Mouse (Mus musculus): Measurements from ENCODE around the gene Atrip. TPM values are rescaled to one million over a fixed set of nuclear protein-coding genes. Genes with fewer than 3 reads are reported as not detected.

Gene Atrip
- polyA plus RNA-seq, 1 experiment from 2014 or later, result 7.5 TPM

DNA sequence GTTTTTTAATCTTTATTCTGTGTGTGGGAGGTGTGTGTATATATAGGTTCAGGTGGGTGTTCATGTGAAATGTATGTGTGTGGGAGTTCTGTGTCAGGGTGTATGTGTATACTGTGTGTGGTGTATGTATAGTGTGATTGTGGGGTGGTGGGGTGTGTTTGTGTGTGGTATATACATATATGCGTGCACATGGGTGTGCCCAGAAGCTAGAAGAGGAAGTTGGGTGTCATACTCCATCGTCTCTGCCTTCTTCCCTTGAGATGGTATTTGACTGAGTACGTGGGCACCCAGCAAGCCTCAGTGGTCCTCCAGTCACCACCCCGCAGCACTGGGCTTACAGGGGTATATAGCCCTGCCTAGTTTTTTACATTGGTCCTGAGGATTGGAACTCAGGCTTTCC is 52.5 kb downstream of the Atrip start:
- Histone ChIP-seq H3K27me3 (replicated peaks; ENCODE audit: control insufficient read depth, insufficient read depth, low read length) (no peaks in the 10 kb centered on the region), H3K4me2 (replicated peaks; ENCODE audit: low read depth) (no peak overlapping the region), H3K4me1 (replicated peaks; ENCODE audit: control insufficient read depth, insufficient read depth, low read length) (no peaks in the 10 kb centered on the region), H3K9me3 (ENCODE audit: control insufficient read depth) (no peaks in the 10 kb centered on the region), H3K9ac (ENCODE audit: low read depth, low read length) (no peak overlapping the region), H3K4me3 (ENCODE audit: low read depth, low read length) (no peak overlapping the region), H3K27ac (ENCODE audit: low read depth, low read length) (no peak overlapping the region), H3K36me3 (ENCODE audit: control insufficient read depth, insufficient read depth) (peaks cover 17% of the 10 kb centered on the region; the same call in 1 of the 2 replicates)
- TF ChIP-seq CTCF (IDR thresholded peaks at IDR 0.05; ENCODE audit: low read depth), result no peak
- ATAC-seq, result no peak
- whole genome bisulfite sequencing, result 81% methylated on average over 4 of the region's 4 CpGs

DNA sequence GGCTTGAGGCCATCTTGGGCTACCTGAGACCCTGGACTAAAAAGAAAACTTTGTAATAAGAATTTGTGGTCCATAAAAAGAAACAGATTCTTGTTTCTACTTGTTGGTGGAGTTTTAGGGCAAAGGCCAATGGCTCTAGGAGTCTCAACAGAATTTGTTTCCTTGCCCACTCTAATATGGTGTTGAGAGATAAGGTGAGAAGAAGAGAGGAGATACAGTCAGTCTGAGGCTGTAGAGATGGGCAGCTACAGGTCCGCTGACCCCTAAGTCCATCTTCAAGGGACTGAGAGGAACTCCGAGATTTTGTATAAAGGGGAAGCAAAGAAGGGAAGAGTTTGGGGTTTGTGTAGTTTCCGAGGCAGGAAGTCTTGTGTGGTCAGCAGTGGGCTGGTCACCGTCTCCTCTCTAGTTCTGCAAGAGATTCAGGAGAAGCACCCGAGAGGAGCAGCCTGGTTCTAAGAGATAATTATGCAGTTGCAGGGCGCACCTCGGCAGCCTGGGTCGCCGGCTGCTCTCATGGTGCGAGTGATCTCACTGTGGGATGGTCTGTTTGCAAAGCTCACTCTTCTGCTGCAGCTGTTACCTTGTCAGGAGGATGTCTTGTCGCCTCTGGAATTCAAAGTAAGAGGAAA is 56.8 kb downstream of the Atrip start:
- H3K27ac ChIP-seq (ENCODE audit: low read depth, low read length), result no peak overlapping the region
- H3K9me3 ChIP-seq (ENCODE audit: control insufficient read depth), result no peaks in the 10 kb centered on the region
- H3K27me3 ChIP-seq (replicated peaks; ENCODE audit: control insufficient read depth, insufficient read depth, low read length), result no peaks in the 10 kb centered on the region
- H3K4me3 ChIP-seq (ENCODE audit: low read depth, low read length), result no peak overlapping the region
- peaks cover 4% of the 10 kb centered on the region; the same call in 1 of the 2 replicates for H3K36me3 ChIP-seq (ENCODE audit: control insufficient read depth, insufficient read depth)
- 65% methylated on average over 11 of the region's 11 CpGs for WGBS
- no peak for TF ChIP-seq CTCF (IDR thresholded peaks at IDR 0.05; ENCODE audit: low read depth)
- H3K4me2 ChIP-seq (replicated peaks; ENCODE audit: low read depth), result no peak overlapping the region
- ATAC-seq, result no peak
- H3K9ac ChIP-seq (ENCODE audit: low read depth, low read length), result no peak overlapping the region
- 0 out of 2 replicates have a peak, but pooled peaks cover 3% of the 10 kb centered on the region for H3K4me1 ChIP-seq (replicated peaks; ENCODE audit: control insufficient read depth, insufficient read depth, low read length)

DNA sequence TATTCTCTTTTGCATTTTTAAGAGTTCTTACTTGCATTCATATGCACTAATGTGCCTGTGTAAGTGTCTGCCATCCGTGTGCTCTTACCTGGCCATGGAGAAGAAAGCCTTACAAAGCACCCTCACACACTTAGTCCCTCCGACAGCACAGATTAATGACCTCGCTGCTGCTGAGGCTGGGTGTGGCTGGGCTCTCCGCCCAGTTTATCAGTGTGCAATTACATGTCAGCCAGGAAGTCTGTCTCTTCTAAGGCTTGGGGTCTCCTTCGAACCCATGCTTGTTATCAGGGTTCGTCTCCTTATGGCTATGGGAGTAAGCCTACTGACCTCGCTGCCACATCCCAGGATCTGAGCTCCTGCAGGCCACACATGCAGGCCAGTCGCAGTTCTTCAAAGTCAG is 58.5 kb downstream of the Atrip start:
- H3K9ac ChIP-seq (ENCODE audit: low read depth, low read length), result no peak overlapping the region
- H3K9me3 ChIP-seq (ENCODE audit: control insufficient read depth), result no peaks in the 10 kb centered on the region
- H3K4me1 ChIP-seq (replicated peaks; ENCODE audit: control insufficient read depth, insufficient read depth, low read length), result 0 out of 2 replicates have a peak, but pooled peaks cover 3% of the 10 kb centered on the region
- H3K4me3 ChIP-seq (ENCODE audit: low read depth, low read length), result no peak overlapping the region
- ATAC-seq, result peak; percentile 59; the same call in 1 of the 2 replicates
- WGBS, result 31% methylated on average over 8 of the region's 8 CpGs
- no peak overlapping the region for H3K27ac ChIP-seq (ENCODE audit: low read depth, low read length)
- no peak for TF ChIP-seq CTCF (IDR thresholded peaks at IDR 0.05; ENCODE audit: low read depth)
- no peaks in the 10 kb centered on the region for H3K27me3 ChIP-seq (replicated peaks; ENCODE audit: control insufficient read depth, insufficient read depth, low read length)
- no peak overlapping the region for H3K4me2 ChIP-seq (replicated peaks; ENCODE audit: low read depth)
- peaks cover 17% of the 10 kb centered on the region for H3K36me3 ChIP-seq (ENCODE audit: control insufficient read depth, insufficient read depth)

DNA sequence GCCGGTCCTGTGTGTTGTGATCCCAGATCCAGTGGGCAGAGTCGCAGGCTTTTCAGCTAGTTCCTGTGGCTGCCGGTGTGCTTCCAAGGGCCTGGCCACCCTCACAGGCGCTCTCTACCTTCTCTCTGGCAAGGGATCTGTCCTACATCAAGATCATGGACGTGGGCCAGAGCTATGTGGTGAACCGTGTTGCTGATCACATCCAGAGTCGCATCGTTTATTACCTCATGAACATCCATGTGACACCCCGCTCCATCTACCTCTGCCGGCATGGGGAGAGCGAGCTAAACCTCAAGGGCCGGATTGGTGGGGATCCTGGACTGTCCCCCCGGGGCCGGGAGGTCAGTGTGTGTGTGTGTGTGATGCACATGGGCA is 63.6 kb downstream of the Atrip start:
- H3K4me3 ChIP-seq (ENCODE audit: low read depth, low read length), result no peak overlapping the region
- peaks cover 27% of the 10 kb centered on the region for H3K36me3 ChIP-seq (ENCODE audit: control insufficient read depth, insufficient read depth)
- no peaks in the 10 kb centered on the region for H3K27me3 ChIP-seq (replicated peaks; ENCODE audit: control insufficient read depth, insufficient read depth, low read length)
- H3K4me1 ChIP-seq (replicated peaks; ENCODE audit: control insufficient read depth, insufficient read depth, low read length), result 0 out of 2 replicates have a peak, but pooled peaks cover 3% of the 10 kb centered on the region
- H3K9ac ChIP-seq (ENCODE audit: low read depth, low read length), result no peak overlapping the region
- no peak for TF ChIP-seq CTCF (IDR thresholded peaks at IDR 0.05; ENCODE audit: low read depth)
- WGBS, result 79% methylated on average over 14 of the region's 14 CpGs
- ATAC-seq, result no peak
- no peak overlapping the region for H3K27ac ChIP-seq (ENCODE audit: low read depth, low read length)
- H3K9me3 ChIP-seq (ENCODE audit: control insufficient read depth), result no peaks in the 10 kb centered on the region
- H3K4me2 ChIP-seq (replicated peaks; ENCODE audit: low read depth), result no peak overlapping the region

DNA sequence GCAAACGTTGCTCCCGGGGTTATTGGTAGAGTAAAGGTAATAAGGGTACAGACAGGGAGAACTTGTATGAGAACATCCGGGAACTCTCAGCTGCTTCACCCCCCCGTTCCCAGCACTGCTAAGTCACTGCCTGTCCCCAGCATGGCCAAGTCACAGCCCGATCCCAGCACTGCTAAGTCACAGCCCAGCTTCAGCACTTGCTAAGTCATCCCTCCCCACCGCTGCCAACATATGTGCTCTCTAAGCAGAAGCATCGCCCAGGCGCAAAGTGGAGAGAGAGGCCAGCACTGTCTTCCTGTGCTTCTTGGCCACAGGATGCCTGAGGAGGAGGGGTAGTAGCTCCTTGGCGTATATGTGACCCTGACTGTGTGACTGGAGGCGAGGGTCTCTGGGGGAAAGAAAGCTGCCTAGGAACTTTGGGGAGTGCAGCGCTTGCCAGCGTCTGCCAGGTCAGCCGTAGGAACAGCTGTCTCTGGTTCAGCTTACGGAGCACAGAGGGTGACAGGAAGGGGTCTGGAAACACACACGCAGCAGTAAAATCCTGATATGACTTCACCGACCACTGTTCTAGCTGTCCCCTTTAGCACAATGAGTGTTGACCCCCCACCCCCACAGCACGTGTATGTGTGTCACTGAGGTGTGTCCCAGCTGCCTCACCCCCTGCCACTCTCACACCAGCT is 64.1 kb downstream of the Atrip start:
- Histone ChIP-seq H3K9ac (ENCODE audit: low read depth, low read length) (no peak overlapping the region), H3K4me2 (replicated peaks; ENCODE audit: low read depth) (no peak overlapping the region), H3K36me3 (ENCODE audit: control insufficient read depth, insufficient read depth) (peaks cover 29% of the 10 kb centered on the region), H3K9me3 (ENCODE audit: control insufficient read depth) (no peaks in the 10 kb centered on the region), H3K4me1 (replicated peaks; ENCODE audit: control insufficient read depth, insufficient read depth, low read length) (no peaks in the 10 kb centered on the region), H3K27me3 (replicated peaks; ENCODE audit: control insufficient read depth, insufficient read depth, low read length) (no peaks in the 10 kb centered on the region), H3K4me3 (ENCODE audit: low read depth, low read length) (no peak overlapping the region), H3K27ac (ENCODE audit: low read depth, low read length) (no peak overlapping the region)
- 52% methylated on average over 17 of the region's 17 CpGs for WGBS
- no peak for ATAC-seq
- TF ChIP-seq CTCF (IDR thresholded peaks at IDR 0.05; ENCODE audit: low read depth), result no peak

DNA sequence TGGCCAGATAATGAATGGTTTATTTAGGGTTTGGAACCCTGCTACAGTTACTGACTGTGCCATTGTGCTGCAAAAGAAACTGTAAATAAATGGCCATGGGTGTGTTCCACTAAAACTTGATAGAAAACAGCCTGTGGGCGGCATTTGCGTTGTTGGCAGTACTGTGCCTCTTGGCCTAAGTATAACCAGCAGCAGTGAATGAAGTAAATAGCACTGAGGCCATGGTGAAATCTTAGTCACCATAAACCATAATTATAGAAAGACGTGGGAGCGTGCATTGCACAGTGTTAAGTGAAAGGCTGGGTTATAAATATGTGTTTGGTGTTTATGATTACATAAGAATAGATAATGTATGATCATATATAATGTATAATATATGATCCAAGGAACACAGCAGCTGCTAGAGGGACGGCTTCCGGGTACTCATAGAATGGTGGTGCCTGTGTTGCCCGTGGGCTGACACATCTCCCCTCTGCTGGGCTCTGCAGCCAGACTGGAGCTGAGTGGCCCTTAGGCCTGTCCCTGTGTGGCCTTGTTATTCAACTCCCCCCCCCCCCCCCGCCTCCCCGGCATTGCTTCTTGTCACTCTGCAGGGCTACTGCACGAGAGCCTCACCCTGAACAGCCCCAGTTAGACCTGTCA is 64.8 kb downstream of the Atrip start:
- peaks cover 34% of the 10 kb centered on the region for H3K36me3 ChIP-seq (ENCODE audit: control insufficient read depth, insufficient read depth)
- no peaks in the 10 kb centered on the region for H3K4me1 ChIP-seq (replicated peaks; ENCODE audit: control insufficient read depth, insufficient read depth, low read length)
- H3K4me2 ChIP-seq (replicated peaks; ENCODE audit: low read depth), result no peak overlapping the region
- 64% methylated on average over 9 of the region's 10 CpGs for WGBS
- no peaks in the 10 kb centered on the region for H3K27me3 ChIP-seq (replicated peaks; ENCODE audit: control insufficient read depth, insufficient read depth, low read length)
- TF ChIP-seq CTCF (IDR thresholded peaks at IDR 0.05; ENCODE audit: low read depth), result no peak
- H3K27ac ChIP-seq (ENCODE audit: low read depth, low read length), result no peak overlapping the region
- H3K4me3 ChIP-seq (ENCODE audit: low read depth, low read length), result no peak overlapping the region
- ATAC-seq, result no peak; the same call in 1 of the 2 replicates
- no peaks in the 10 kb centered on the region for H3K9me3 ChIP-seq (ENCODE audit: control insufficient read depth)
- H3K9ac ChIP-seq (ENCODE audit: low read depth, low read length), result no peak overlapping the region

Measured in intestine, postnatal 0 days (tissue).